9 mouse cellular contexts compared by ENCODE assay signal in the genomic region with DNA sequence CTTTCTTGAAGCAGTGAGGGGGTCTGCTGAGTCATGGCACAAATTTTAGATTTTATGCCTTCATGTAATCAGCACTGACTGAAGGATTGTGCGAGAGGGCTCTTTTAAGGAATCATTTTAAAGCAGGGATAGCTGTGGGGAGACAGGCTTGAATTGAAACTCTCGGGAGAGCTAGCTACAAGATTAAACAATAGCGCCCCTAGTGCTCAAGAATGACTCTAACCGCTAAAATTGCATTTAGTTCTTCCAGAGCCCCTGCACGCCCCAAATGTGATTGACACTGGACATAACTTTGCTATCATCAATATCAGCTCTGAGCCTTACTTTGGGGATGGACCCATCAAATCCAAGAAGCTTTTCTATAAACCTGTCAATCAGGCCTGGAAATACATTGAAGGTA.
DNase-seq lines count a peak whose midpoint lies in the region; ATAC-seq and TF ChIP-seq lines count a peak whose summit lies in the region.
"Had no signal": no experiment of that assay in that cellular context is flagged by ENCODE, and none has a peak within 500 bp of the region (broad histone marks: within the 10 kb centered on the region; RNA-seq: fewer than 3 reads in every experiment).

No protein-coding gene starts in this region.

- ATAC-seq in common myeloid progenitor, adult 5-6 weeks (replicated peaks; ENCODE audit: low read depth, poor library complexity, severe bottlenecking): peak; percentile 66; the same call in 1 of the 2 replicates
- ATAC-seq in megakaryocyte progenitor cell, adult 5-6 weeks (replicated peaks; ENCODE audit: poor library complexity): peak; percentile 78

- no peak overlapping the region for H3K27ac ChIP-seq in left cerebral cortex, adult 2 months

- H3K4me3 ChIP-seq in left cerebral cortex, adult 2 months: no peak overlapping the region

- intact Hi-C loops in left cerebral cortex, adult 2 months (cut with DNase I): no loop called here
- intact Hi-C loops in left cerebral cortex, postnatal 4 days (cut with DNase I): no loop called here

- peak; percentile 13 to 21 for DNase-seq in cerebellum, postnatal 14 days
- DNase-seq in cerebellum, adult 9-10 months: no peak
- DNase-seq in left cerebral cortex, adult 2 months (ENCODE audit: extremely low spot score in 1 of 2, low spot score in 2 of 2): no peak
- no peak for DNase-seq in left cerebral cortex, postnatal 4 days
- no peak for DNase-seq in right cerebral cortex, postnatal 14 days
- DNase-seq in spleen, postnatal 10 days (ENCODE audit: low spot score in 2 of 2): no peak
- DNase-seq: B cell, adult 2 months had no signal

- peak; percentile 42 for TF ChIP-seq CTCF in left cerebral cortex, adult 2 months (IDR thresholded peaks at IDR 0.05)

Comparison
In these comparisons a context has a peak if more than half of its experiments do, and no peak if none do; other contexts are left out.
1. DNase-seq: peak in cerebellum, postnatal 14 days (2 of 2); none in cerebellum, adult 9-10 months (single experiment), left cerebral cortex, adult 2 months (0 of 2), left cerebral cortex, postnatal 4 days (single experiment), right cerebral cortex, postnatal 14 days (single experiment) and spleen, postnatal 10 days (0 of 2).